8 mouse cellular contexts compared by ENCODE assay signal in the genomic region with DNA sequence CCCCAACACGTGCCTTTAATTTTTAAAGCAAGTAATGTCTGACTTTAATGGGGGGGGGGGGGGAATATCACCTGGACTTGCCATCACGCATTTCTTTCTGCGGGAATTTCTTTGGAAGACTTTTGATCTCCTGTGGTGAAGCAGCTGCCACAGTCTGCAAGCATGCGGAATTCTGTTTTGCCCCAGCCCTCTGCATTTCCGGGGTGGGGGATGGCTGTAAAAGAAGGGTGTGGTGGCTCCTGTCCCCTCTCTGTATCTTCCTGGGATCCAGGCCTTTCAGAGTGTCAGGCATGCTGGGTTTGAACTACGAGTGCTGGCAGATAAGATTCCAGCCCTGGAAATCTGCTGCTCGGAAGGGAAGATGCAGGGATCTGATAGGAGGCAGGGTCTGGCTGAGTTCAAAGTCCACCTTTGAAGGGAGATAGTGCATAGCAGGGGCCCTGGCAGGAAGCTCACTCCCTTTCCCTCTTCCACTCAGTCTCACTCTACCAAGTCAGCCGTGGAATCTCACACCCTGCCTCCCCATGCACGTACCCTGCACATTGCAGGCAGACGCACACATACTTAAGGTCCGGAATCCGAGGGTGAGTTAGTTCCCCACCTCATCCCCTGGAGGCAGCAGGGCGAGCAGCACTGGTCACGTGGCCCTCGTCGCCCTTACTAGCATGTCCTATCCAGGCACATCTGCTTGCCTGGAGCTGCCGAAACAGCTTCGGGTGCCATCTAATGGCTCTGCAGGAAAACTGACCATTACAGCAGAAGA. TPM values are rescaled to one million over a fixed set of nuclear protein-coding genes. Genes with fewer than 3 reads are reported as not detected.
DNase-seq lines count a peak whose midpoint lies in the region; ATAC-seq lines count a peak whose summit lies in the region.

No protein-coding gene starts in this region.

- intact Hi-C loops in left cerebral cortex, postnatal 4 days (cut with DNase I) = loop anchor here (2.0 to 10.0 kb wide), 2 partner anchors 64 to 240 kb away; no protein-coding TSS in a partner anchor

- H3K9ac ChIP-seq in heart, embryonic 13.5 days = peak overlapping the region; percentile 67
- H3K9ac ChIP-seq in kidney, embryonic 16.5 days (replicated peaks; ENCODE audit: low read length) = peak overlapping the region; percentile 33

- no peaks in the 10 kb centered on the region for H3K36me3 ChIP-seq in heart, embryonic 13.5 days
- H3K36me3 ChIP-seq in kidney, embryonic 16.5 days (ENCODE audit: insufficient read depth, low read length) = no peaks in the 10 kb centered on the region

- peak overlapping the region; percentile 78 for H3K27ac ChIP-seq in heart, embryonic 13.5 days (replicated peaks)
- H3K27ac ChIP-seq in kidney, embryonic 16.5 days (ENCODE audit: low read length) = peak overlapping the region; percentile 51

- peak overlapping the region; percentile 52 for H3K4me2 ChIP-seq in heart, embryonic 13.5 days
- peak overlapping the region; percentile 33 for H3K4me2 ChIP-seq in kidney, embryonic 16.5 days (replicated peaks; ENCODE audit: low read depth, low read length)

- H3K27me3 ChIP-seq in heart, embryonic 13.5 days (replicated peaks) = no peaks in the 10 kb centered on the region
- H3K27me3 ChIP-seq in kidney, embryonic 16.5 days (ENCODE audit: insufficient read depth, low read length) = no peaks in the 10 kb centered on the region

- H3K4me3 ChIP-seq in heart, embryonic 13.5 days = 0 out of 2 replicates have a peak overlapping the region, but pooled peaks have one; percentile 13
- no peak overlapping the region for H3K4me3 ChIP-seq in kidney, embryonic 16.5 days (ENCODE audit: low read length)

- peaks cover 37% of the 10 kb centered on the region for H3K4me1 ChIP-seq in heart, embryonic 13.5 days
- peaks cover 14% of the 10 kb centered on the region for H3K4me1 ChIP-seq in kidney, embryonic 16.5 days (ENCODE audit: insufficient read depth, low read length)

- no peaks in the 10 kb centered on the region for H3K9me3 ChIP-seq in heart, embryonic 13.5 days
- no peaks in the 10 kb centered on the region for H3K9me3 ChIP-seq in kidney, embryonic 16.5 days (ENCODE audit: low read length)

- DNase-seq in left cerebral cortex, postnatal 4 days = peak; percentile 45
- no peak for DNase-seq in left cerebral cortex, adult 18-20 months (ENCODE audit: low spot score in 2 of 2)
- DNase-seq in embryo, embryonic 10.5 days (ENCODE audit: low spot score) = peak; percentile 77
- DNase-seq in lung, postnatal 14 days = peak; percentile 46
- DNase-seq in retina, postnatal 1 day = peak; percentile 84
- no peak for DNase-seq in spleen, postnatal 14 days (ENCODE audit: low spot score in 2 of 2)

- ATAC-seq in heart, embryonic 13.5 days (ENCODE audit: extremely low read depth, insufficient number of reproducible peaks, low FRiP score, low TSS enrichment) = peak; percentile 51; the same call in 1 of the 2 replicates
- peak; percentile 79 for ATAC-seq in kidney, embryonic 16.5 days (ENCODE audit: low FRiP score, low TSS enrichment)

- 6% methylated on average over 18 of the region's 18 CpGs for WGBS in heart, embryonic 13.5 days
- WGBS in kidney, embryonic 16.5 days = 8% methylated on average over 18 of the region's 18 CpGs

RNA-seq across cellular contexts. Expression of a gene that starts 13.7 kb away (rescaled TPM):
- total RNA-seq in left cerebral cortex, postnatal 4 days (2021) = 1 to 10 TPM; 6.2 to 6.7 TPM
- 10 to 100 TPM; 14.1 to 15.1 TPM for total RNA-seq in left cerebral cortex, adult 18-20 months (2021)
- polyA plus RNA-seq in heart, embryonic 13.5 days (2015; fragmentation: Nextera tagmentation; extraction: Ambion mirVana) = 7.3 and 8.0 TPM in 2 replicates
- polyA plus RNA-seq in kidney, embryonic 16.5 days (2015; fragmentation: Nextera tagmentation; extraction: Ambion mirVana) = 9.1 and 10.6 TPM in 2 replicates

RNA-seq across cellular contexts. Expression of a gene that starts 21.5 kb away (rescaled TPM):
- total RNA-seq in left cerebral cortex, postnatal 4 days (2021) = 10 to 100 TPM; 53.9 to 59.5 TPM
- total RNA-seq in left cerebral cortex, adult 18-20 months (2021) = 100 to 1,000 TPM; 179 to 185 TPM
- 0.11 TPM in 1 of 2 replicates, not detected in the other for polyA plus RNA-seq in heart, embryonic 13.5 days (2015; fragmentation: Nextera tagmentation; extraction: Ambion mirVana)
- 0.26 and 0.39 TPM in 2 replicates for polyA plus RNA-seq in kidney, embryonic 16.5 days (2015; fragmentation: Nextera tagmentation; extraction: Ambion mirVana)

RNA-seq across cellular contexts. Expression of a gene that starts 21.8 kb away (rescaled TPM):
- 1 to 10 TPM; 5.4 to 6.5 TPM for total RNA-seq in left cerebral cortex, postnatal 4 days (2021)
- 10 to 100 TPM in 1 of 2 experiments, 1 to 10 TPM in 1; 6.6 to 10.6 TPM for total RNA-seq in left cerebral cortex, adult 18-20 months (2021)
- 2.3 and 3.3 TPM in 2 replicates for polyA plus RNA-seq in heart, embryonic 13.5 days (2015; fragmentation: Nextera tagmentation; extraction: Ambion mirVana)
- 2.8 and 3.3 TPM in 2 replicates for polyA plus RNA-seq in kidney, embryonic 16.5 days (2015; fragmentation: Nextera tagmentation; extraction: Ambion mirVana)

Comparison
In these comparisons a context has a peak if more than half of its experiments do, and no peak if none do; other contexts are left out.
1. DNase-seq: peak in left cerebral cortex, postnatal 4 days (single experiment), embryo, embryonic 10.5 days (single experiment), lung, postnatal 14 days (single experiment) and retina, postnatal 1 day (single experiment); none in left cerebral cortex, adult 18-20 months (0 of 2) and spleen, postnatal 14 days (0 of 2).